Mouse (Mus musculus) C2C12 (cell line): ENCODE measurements around the gene Rps6ka1.
"Not testable (repeated sequence)": the region's sequence is repeated elsewhere in the genome, so short reads cannot be mapped to it uniquely, and the experiment has no call there.

Experiments
- CTCF ChIP-seq: IDR thresholded peaks from one replicate; pipeline ENCODE4 v1.5.1; 2011; ENCODE audit not compliant: control insufficient read depth, insufficient read depth, insufficient read length
- FOSL1 ChIP-seq: IDR thresholded peaks from one replicate; pipeline ENCODE4 v1.8.0; 2011; ENCODE audit warnings: mild to moderate bottlenecking, low read length; ENCODE audit not compliant: poor library complexity, insufficient read depth, severe bottlenecking
- MAX ChIP-seq: IDR thresholded peaks from one replicate; pipeline ENCODE4 v1.6.1; 2011; ENCODE audit warnings: mild to moderate bottlenecking, control low read depth
- MYOD1 ChIP-seq: IDR thresholded peaks from one replicate; pipeline ENCODE4 v1.6.1; 2011; ENCODE audit warnings: low read depth; ENCODE audit not compliant: control insufficient read depth, insufficient read length
- MYOG ChIP-seq: IDR thresholded peaks from one replicate; pipeline ENCODE4 v1.6.1; 2011; ENCODE audit not compliant: control insufficient read depth, insufficient read length; ENCODE audit errors: extremely low read depth
- USF1 ChIP-seq: IDR thresholded peaks from one replicate; pipeline ENCODE4 v1.6.1; 2011; ENCODE audit warnings: low read depth, mild to moderate bottlenecking, control low read depth, moderate library complexity

- not testable (repeated sequence) for TF ChIP-seq FOSL1, MYOD1, CTCF, MYOG, USF1, MAX
Observed at GRCm38 (mm10) chr4:133841756-133842483, 45.7 kb downstream of the Rps6ka1 start.
